Mouse (Mus musculus): ENCODE results near the gene Ceacam18. TPM values are rescaled to one million over a fixed set of nuclear protein-coding genes. Genes with fewer than 3 reads are reported as not detected.
"Not testable (repeated sequence)": the region's sequence is repeated elsewhere in the genome, so short reads cannot be mapped to it uniquely, and the experiment has no call there.

Gene Ceacam18
- total RNA-seq (2021), result 0.22 TPM in 1 of 2 replicates, not detected in the other
- long read RNA-seq, experiment 1, result 0 reads
- long read RNA-seq, experiment 2, result 0 reads

- DNase-seq, result no peak
Measured at GRCm38 (mm10) chr7:43634500-43634899, at the start of gene Ceacam18. Ceacam18 (plus strand) TSS chr7:43634707.

- DNase-seq, result no peak
Measured at GRCm38 (mm10) chr7:43584790-43585189, 49.7 kb upstream of the Ceacam18 start.

- DNase-seq, result no peak
Measured at GRCm38 (mm10) chr7:43601884-43602283, 32.6 kb upstream of the Ceacam18 start.

GRCm38 (mm10) chr7:43606896-43607742 is 27.4 kb upstream of the Ceacam18 start, which contains the start of gene Zfp819:
Zfp819 (plus strand) TSS chr7:43607169.
- DNase-seq, result peak; percentile 85

- no peak for DNase-seq
Measured at GRCm38 (mm10) chr7:43607743-43608287, 26.7 kb upstream of the Ceacam18 start.

GRCm38 (mm10) chr7:43608316-43608824 is 26.1 kb upstream of the Ceacam18 start:
- DNase-seq, result no peak

GRCm38 (mm10) chr7:43613816-43614551 is 20.5 kb upstream of the Ceacam18 start:
- DNase-seq, result no peak

- DNase-seq, result no peak
Measured at GRCm38 (mm10) chr7:43622927-43623326, 11.6 kb upstream of the Ceacam18 start.

- DNase-seq, result no peak
Measured at GRCm38 (mm10) chr7:43623819-43624218, 10.7 kb upstream of the Ceacam18 start.

GRCm38 (mm10) chr7:43625065-43625464 is 9.4 kb upstream of the Ceacam18 start:
- DNase-seq, result no peak

- no peak for DNase-seq
Measured at GRCm38 (mm10) chr7:43625794-43626422, 8.6 kb upstream of the Ceacam18 start.

- no peak for DNase-seq
Measured at GRCm38 (mm10) chr7:43633940-43634339, 567 bp upstream of the Ceacam18 start.

- DNase-seq, result no peak
Measured at GRCm38 (mm10) chr7:43636194-43636593, 1.7 kb downstream of the Ceacam18 start.

- no peak for DNase-seq
Measured at GRCm38 (mm10) chr7:43637118-43637517, 2.6 kb downstream of the Ceacam18 start.

- DNase-seq, result peak; percentile 71
Measured at GRCm38 (mm10) chr7:43642587-43642986, 8.1 kb downstream of the Ceacam18 start.

GRCm38 (mm10) chr7:43643046-43643652 is 8.6 kb downstream of the Ceacam18 start:
- no peak for DNase-seq

GRCm38 (mm10) chr7:43652683-43653082 is 18.2 kb downstream of the Ceacam18 start:
- DNase-seq, result no peak

GRCm38 (mm10) chr7:43654519-43654918 is 20.0 kb downstream of the Ceacam18 start:
- DNase-seq, result no peak

- no peak for DNase-seq
Measured at GRCm38 (mm10) chr7:43656232-43656631, 21.7 kb downstream of the Ceacam18 start.

- no peak for DNase-seq
Measured at GRCm38 (mm10) chr7:43660002-43660401, 25.5 kb downstream of the Ceacam18 start, which contains the start of gene Siglece. Siglece (minus strand) TSS chr7:43660161.

GRCm38 (mm10) chr7:43662804-43663203 is 28.3 kb downstream of the Ceacam18 start:
- DNase-seq, result peak; percentile 40

GRCm38 (mm10) chr7:43667221-43667620 is 32.7 kb downstream of the Ceacam18 start:
- DNase-seq, result not testable (repeated sequence)
